Mouse (Mus musculus) erythroblast, embryonic 14.5 days (primary cell): ENCODE data around the gene Dph1. TPM values are rescaled to one million over a fixed set of nuclear protein-coding genes. Genes with fewer than 3 reads are reported as not detected.
A peak's percentile ranks its signal among the peaks of the same experiment; 100 is the strongest.

Experiments used
- H3K27me3 ChIP-seq: 2 replicates; pipeline ENCODE4 v1.6.1; 2012; ENCODE audit warnings: inconsistent platforms; ENCODE audit not compliant: control insufficient read depth
- H3K36me3 ChIP-seq: 2 replicates; pipeline ENCODE4 v1.6.1; 2012; ENCODE audit warnings: mild to moderate bottlenecking, inconsistent platforms; ENCODE audit not compliant: control insufficient read depth
- H3K4me1 ChIP-seq: 2 replicates; pipeline ENCODE4 v1.6.1; 2012; ENCODE audit warnings: inconsistent platforms; ENCODE audit not compliant: control insufficient read depth
- H3K4me3 ChIP-seq: replicated peaks from 2 replicates; pipeline ENCODE3; 2012; ENCODE audit warnings: moderate library complexity, mild to moderate bottlenecking, inconsistent platforms
- H3K9me3 ChIP-seq: 2 replicates; pipeline ENCODE4 v1.6.1; 2012; ENCODE audit warnings: low read length, inconsistent platforms, mixed read lengths; ENCODE audit not compliant: control insufficient read depth
- GATA1 ChIP-seq: IDR thresholded peaks from 2 replicates; pipeline ENCODE4 v1.6.1; 2012; ENCODE audit warnings: low read length, inconsistent platforms, mixed read lengths
- TAL1 ChIP-seq: IDR thresholded peaks from 3 replicates; pipeline ENCODE4 v1.6.1; 2012; ENCODE audit warnings: low read length, inconsistent platforms, mixed read lengths
- polyA plus RNA-seq: library from polyadenylated mRNA; stranded (reverse); fragments of >175 nt; gene quantifications from 2 replicates; pipeline ENCODE4 v1.2.3, GENCODE M21; 2012

Gene Dph1
- polyA plus RNA-seq, 1 experiment, result 1.4 TPM

DNA sequence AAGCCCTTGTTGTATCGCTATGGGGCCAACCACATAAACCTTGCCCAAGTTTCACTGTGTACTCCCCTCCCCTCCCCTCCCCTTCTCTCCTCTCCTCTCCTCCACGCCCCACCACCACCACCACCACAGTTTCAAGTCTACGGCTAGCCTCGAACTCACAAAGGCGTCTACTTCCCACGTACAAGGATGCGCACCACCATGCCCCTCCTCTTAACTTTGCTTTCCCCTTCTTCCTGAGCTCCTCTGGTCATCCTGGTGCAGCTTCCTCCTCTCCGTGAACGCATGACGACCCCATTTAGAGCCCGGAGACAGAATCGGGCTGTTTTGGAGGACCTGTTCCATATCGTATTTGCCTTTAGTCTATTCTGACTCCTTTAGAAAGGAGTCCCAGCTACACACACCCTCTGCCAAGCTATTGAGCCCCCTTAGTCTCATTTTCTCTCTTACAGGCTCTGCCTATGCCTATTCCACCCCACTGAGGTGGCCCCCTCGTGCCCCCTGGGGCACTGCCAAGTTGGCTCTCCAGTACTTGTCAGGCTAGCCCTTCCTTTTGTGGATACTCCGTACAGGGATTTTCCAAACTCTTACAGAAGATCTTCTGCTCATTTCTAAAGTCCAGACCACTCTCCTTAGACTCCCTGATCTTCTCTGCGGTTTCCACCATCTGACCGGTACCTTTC, 19.7 kb downstream of the Dph1 start:
- no peak for TF ChIP-seq GATA1
- Histone ChIP-seq H3K36me3 (peaks cover 1% of the 10 kb centered on the region; the same call in 1 of the 2 replicates), H3K9me3 (peaks cover 35% of the 10 kb centered on the region), H3K4me1 (peaks cover 60% of the 10 kb centered on the region), H3K4me3 (no peak overlapping the region), H3K27me3 (peaks cover 96% of the 10 kb centered on the region)

DNA sequence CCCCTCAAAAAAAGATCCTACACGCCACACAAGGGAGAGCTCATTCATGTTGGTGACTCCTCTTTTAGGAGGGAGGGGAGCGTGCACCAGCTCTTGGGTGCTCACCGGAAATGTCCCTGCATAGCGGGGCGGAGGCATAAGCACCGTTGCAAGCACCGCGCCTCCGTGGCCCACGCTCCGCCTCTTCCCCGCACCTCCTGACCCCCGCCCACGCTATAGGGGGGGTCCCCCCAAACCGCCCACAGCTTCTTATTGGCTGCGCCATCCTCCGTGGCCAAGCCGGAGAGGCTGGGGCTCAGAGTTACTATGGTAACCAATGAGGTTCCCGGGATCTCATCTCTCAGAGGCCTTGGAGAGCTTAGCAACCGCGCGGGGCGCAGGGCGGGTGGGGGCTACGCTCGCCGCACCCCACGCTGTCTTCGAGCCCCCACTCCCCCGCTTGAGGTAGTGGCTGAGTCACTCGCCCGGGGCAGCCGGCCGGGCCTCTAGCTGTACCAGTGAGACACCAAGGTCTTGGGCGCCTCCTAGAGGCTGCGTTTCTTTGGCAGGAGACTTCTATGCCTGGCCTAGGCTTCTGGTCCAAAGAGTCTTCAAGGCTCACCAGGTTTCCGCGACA, 20.8 kb downstream of the Dph1 start:
- peaks cover 99% of the 10 kb centered on the region for H3K27me3 ChIP-seq
- peaks cover 70% of the 10 kb centered on the region for H3K4me1 ChIP-seq
- H3K4me3 ChIP-seq, result peak overlapping the region; percentile 30

DNA sequence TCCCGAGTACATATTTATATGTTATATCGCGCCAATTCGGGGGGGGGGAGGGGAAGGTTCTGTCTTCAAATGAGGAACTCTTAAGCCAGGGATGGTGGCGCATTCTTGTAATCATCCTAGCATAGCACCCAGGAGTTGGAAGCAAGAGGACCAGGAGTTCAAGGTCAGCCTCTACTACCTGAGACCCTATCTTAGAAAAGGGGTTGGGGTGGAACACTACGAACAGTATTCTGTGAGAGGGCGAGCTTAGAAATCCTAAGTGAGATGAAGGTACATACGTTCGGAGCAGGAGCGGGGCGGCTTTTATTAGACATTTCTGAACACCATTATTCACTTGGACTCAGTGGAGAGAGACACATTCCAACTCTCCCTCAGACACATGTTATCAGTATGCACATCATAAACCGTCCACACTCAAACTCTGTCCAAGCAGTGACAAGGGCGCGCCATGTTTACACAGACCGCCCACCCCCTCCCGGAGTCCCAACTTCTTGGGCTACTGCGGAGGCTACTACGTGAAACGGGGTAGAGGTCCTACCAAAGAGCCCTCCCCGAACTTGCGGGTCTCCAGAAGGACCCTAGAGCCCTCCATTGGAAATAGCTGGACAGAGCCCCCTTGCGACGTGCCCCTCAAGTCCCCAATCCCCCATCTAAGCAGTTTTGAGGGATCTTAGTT, 21.5 kb downstream of the Dph1 start, which contains the start of gene Hic1:
TSS of gene Hic1 (minus strand) at position 115 of the 676 bp plus-strand sequence.
- H3K4me1 ChIP-seq, result peaks cover 73% of the 10 kb centered on the region
- H3K27me3 ChIP-seq, result peaks cover 99% of the 10 kb centered on the region
- TF ChIP-seq TAL1 (no peak), GATA1 (no peak)

More for the DNA sequence above, 20.8 kb downstream of the Dph1 start:
- Histone ChIP-seq H3K36me3 (no peaks in the 10 kb centered on the region), H3K9me3 (peaks cover 45% of the 10 kb centered on the region)
- TF ChIP-seq GATA1 (no peak), TAL1 (no peak)

DNA sequence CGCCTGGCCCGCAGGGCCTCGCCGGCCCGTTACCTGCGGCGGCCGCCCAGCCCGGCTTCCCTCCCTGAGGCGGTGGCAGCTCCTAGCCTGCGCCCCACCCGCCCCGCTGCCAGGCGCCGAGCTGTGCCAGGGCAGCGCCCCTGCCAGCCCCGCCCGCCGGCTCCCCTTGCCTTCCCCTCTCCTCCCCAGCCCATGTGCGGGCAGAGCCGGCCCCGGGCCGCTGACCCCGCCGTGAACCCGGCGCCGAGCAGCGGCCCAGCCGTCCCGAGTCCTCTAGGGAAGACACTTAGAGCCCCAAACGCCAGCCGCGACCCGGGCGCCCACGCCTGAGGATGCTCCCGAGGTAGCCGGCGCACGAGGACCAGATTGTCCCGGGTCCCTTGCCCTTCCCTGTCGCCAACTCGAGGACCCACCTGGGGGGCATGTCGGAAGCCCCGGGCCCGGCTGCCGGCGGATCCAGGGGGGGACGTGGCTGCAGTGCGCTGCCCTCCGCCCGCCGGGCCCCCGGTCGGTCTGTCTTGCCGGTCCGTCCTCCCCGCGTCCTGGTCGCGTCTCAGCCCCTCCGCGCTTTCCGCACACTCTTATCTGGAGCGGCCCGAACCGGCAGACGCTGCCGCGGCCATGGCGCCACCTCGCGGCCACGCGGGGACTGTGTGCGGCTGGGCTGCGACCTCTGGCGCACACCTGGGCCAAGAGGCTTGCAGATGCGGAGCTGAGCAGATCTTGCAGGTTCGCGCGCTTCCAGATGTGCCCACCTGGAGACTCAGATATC, 22.3 kb downstream of the Dph1 start:
- TF ChIP-seq GATA1 (no peak), TAL1 (no peak)
- Histone ChIP-seq H3K27me3 (peaks cover 100% of the 10 kb centered on the region), H3K9me3 (peaks cover 47% of the 10 kb centered on the region), H3K4me1 (peaks cover 71% of the 10 kb centered on the region), H3K4me3 (peak overlapping the region; percentile 48), H3K36me3 (no peaks in the 10 kb centered on the region; the same call in 1 of the 2 replicates)

More for the DNA sequence above, 21.5 kb downstream of the Dph1 start, which contains the start of gene Hic1:
- Histone ChIP-seq H3K9me3 (peaks cover 47% of the 10 kb centered on the region), H3K4me3 (peak within 1 kb of the TSS; percentile 48), H3K36me3 (no peaks in the 10 kb centered on the region; the same call in 1 of the 2 replicates)

DNA sequence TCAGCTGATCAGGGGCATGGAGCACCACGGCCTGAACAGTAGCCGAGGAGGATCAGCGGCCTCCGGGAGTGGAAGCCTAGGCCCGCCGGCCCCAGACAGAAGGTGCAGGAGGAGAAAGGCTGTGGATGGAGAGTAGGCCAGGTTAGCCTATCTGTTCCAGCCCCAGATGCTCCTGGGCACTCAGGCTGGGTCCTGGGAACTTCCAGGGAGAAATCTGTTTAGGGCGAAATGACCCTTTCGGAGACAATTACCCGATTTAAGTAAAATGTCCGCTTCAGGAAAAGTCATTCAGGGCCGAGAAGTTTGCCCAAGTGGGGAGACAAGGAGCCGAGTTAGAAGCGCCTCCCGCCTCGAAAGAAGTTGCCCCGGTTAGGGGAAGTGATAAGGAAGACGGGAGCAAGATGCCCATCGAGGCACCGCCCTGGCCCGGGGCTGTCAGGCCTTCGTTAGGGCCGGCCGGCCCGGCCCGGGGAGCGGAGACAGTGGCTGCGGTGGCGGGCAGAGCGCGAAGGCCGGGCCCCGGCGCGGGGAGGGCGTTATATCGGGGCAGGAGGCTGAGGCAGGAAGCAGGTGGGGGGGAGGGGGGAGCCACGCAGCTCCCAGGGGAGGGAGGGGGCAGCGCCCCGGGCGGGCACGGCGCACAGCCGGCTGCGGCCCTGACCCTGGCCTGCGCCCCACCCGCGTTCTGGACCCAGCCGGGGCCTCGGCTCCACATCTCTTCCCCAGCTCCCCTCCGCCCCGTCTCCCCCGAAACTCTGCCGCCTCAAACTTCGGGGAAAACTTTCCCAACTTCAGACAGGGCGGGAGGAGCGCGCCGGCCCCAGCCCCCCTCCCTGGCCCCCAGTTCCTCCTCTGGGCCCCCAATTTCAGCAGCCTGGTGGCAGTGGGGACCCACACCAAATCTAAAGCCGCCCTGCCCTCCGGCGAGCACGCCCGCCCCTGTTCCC, 23.1 kb downstream of the Dph1 start:
- Histone ChIP-seq H3K27me3 (peaks cover 96% of the 10 kb centered on the region), H3K4me3 (peak overlapping the region; percentile 48), H3K4me1 (peaks cover 62% of the 10 kb centered on the region), H3K9me3 (peaks cover 38% of the 10 kb centered on the region), H3K36me3 (peaks cover 6% of the 10 kb centered on the region)
- TF ChIP-seq TAL1 (no peak), GATA1 (no peak)

DNA sequence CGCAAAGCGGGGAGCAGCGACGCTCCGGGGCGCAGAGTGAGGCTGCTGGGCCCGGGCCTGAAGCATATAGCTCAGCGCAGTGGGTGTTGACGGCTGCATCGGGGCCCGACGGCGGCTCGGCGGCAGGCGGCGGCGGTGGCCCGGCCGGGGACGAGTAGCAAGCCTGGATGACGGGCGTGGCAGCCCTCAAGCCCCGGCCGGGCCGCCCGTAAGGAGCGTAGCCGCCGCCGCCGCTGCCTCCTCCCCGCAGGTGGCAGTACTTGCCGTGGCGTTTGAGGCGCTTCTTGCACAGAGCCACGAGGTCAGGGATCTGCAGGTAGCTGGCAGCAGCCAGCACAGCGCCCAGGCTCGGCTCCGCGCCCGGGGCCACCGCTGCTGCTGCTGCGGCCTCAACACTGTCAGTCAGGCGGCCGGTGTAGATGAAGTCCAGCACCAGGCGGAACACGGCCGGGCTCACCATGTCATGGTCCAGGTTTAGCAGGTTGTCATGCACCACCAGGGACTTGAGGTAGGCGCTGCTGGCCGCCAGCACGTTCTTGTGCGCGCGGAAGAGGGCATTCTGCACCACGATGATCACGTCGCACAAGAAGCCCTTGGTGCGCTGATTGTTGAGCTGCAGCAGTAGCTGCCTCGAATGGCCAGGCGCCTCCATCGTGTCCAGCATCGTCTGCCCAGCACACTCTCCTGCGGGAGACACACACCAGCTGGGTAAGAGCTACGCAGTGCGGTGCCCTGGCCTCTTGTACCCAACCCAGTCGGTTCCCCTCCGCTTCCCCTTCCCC, 24.0 kb downstream of the Dph1 start:
- TF ChIP-seq TAL1 (no peak), GATA1 (no peak)
- Histone ChIP-seq H3K27me3 (peaks cover 88% of the 10 kb centered on the region), H3K4me1 (peaks cover 56% of the 10 kb centered on the region), H3K9me3 (peaks cover 31% of the 10 kb centered on the region), H3K4me3 (no peak overlapping the region), H3K36me3 (peaks cover 11% of the 10 kb centered on the region)

DNA sequence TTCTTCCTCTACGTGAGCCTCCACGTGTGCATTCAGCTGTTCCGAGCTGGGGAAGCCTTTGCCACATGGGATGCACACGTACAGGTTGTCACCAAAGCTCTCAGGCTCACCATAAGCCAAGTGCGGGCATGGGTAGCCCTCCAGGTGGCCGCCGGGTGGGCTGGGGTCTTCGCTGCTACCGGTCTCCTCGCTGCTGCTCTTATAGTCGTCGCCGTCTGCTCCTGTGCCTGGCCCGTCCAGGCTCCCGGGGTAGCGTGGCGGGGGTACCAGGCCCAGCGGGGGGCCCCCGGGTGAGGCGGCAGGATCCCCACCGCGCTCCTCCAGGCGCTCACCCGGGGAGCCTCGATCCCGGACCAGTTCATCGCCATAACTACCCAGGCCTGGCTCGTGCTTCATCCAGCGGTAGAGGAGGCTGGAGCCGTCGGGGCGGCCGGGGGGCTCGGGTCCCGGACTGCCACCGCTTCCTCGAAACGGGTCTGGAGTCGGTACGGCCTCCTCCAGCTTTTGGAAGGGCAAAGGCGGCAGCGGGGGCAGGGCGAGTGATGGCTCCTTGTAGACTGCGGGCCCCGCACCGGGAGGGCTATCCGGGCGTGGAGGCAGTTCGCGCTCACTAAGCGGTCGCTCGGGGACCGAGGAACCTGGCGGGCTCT, 24.7 kb downstream of the Dph1 start:
- peaks cover 15% of the 10 kb centered on the region for H3K36me3 ChIP-seq
- peaks cover 54% of the 10 kb centered on the region for H3K4me1 ChIP-seq
- TF ChIP-seq GATA1 (no peak), TAL1 (no peak)
- peaks cover 28% of the 10 kb centered on the region for H3K9me3 ChIP-seq
- no peak overlapping the region for H3K4me3 ChIP-seq
- peaks cover 80% of the 10 kb centered on the region for H3K27me3 ChIP-seq
